Mouse (Mus musculus) adrenal gland, adult 18-20 months (tissue): ENCODE results near the gene Suco. TPM values are rescaled to one million over a fixed set of nuclear protein-coding genes. Genes with fewer than 3 reads are reported as not detected.

Experiments
- DNase-seq, 2 experiments: peaks; one replicate each; pipeline ENCODE4 v3.0.0; 2021 to 2022; ENCODE audit warnings: low spot score in 2 of 2
- total RNA-seq, 2 experiments: library from RNA; stranded (reverse); gene quantifications; 1 replicate in 1 of 2; 2 replicates in 1 of 2; pipeline ENCODE4 v1.2.3; 2021

The Suco gene
- total RNA-seq, 2 experiments from 2014 or later: 39.1 to 44.6 TPM

DNA sequence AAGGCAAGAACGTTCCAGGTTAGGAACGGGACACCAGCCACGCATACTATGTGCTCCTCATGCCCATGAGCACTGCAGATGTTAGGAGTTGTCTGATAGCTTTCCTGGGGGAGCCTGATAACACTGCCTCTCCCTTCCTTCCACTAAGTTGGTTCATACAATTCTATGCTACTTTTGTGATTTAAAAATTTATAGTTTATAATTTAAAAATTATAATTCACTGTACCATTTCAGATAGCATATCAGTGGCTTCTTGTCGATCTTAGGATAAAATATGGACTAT, 83.9 kb downstream of the Suco start:
- DNase-seq: no peak

DNA sequence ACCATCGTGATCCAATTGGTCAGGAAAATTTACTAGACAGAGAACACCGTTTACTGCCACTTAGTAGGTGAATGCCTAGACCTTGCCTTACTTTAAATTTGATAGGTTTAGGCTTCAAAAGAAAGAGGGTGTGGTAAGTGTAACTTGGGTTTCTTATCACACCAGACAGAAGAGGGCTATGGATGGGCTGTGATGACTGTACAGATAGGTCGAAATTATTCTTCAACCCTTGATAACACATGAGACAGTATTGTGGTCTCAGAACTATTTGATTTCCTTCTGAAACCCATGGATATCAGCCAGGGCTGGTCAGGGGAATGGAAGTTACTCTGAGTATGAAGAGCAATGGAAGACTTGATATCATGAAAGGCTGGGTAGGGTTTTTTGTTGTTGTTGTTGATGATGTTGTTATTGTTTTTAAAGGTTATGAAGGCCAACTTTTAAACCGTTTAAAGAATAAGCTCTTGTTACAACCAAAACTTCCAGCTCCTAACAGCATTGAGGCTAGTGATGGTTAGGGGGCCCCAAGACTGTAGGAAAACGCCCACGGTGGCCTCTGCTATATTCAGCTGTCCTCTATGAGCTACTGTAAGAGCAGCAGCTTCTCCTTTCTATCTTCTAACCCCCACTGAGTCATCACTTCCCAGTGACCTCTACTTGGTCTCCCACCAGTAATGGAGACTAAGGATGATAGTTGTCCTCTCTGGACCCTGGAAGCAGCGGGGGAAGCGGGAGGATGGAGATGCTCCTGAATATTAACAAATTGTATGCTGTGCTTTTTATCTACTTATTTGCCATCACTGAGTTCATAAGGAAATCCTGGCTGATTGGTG, 84.4 kb downstream of the Suco start:
- no peak for DNase-seq

DNA sequence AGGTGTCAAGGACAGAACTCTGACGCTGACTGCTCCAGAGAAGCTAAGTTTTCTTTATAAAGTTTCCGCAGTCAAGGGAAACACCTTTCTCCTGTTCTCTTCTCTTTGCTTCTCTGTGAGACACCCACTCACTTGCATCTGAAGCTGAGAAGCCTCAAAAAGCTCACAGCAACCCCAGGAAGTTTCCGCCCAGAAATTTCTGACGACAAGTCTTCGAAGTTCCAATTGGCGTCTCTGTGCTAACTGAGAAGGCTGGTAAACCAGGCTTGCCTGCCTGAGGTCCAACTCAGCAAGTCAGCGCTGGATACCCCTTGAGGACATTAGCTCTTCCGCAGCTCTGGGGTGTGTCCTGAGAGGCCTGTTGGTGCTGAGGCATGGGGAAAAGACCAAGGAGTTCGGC, 88.1 kb downstream of the Suco start, which contains the start of gene Fasl:
TSS of gene Fasl (minus strand) at position 157 of the 400 bp plus-strand sequence.
- DNase-seq: no peak

DNA sequence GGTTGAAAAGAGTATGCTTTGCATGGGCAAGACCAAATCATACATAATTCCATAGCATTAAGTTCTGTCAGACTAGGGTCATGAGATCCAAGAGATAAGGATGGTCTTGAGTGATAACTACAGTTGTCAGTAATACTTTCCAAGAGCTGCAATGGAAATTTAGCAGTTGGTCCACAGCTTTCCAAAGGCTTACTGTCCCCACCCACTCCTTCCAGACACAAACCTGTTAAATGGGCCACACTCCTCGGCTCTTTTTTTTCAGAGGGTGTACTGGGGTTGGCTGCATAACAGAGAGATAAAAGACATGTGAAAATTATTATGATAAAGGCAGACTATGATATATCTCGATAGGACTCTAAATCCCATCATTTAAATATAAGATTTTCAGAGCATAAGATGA, 93.8 kb downstream of the Suco start:
- no peak for DNase-seq

DNA sequence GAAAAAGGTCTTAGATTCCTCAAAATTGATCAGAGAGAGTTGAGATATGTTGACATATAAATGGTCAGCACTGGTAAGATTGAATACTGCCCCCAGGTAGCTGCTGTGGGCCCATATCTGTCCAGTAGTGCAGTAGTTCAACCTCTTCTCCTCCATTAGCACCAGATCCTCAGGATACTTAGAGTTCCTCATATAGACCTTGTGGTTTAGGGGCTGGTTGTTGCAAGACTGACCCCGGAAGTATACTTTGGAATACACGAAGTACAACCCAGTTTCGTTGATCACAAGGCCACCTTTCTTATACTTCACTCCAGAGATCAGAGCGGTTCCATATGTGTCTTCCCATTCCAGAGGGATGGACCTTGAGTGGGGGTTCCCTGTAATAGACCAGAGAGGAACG, 94.9 kb downstream of the Suco start:
- no peak for DNase-seq

DNA sequence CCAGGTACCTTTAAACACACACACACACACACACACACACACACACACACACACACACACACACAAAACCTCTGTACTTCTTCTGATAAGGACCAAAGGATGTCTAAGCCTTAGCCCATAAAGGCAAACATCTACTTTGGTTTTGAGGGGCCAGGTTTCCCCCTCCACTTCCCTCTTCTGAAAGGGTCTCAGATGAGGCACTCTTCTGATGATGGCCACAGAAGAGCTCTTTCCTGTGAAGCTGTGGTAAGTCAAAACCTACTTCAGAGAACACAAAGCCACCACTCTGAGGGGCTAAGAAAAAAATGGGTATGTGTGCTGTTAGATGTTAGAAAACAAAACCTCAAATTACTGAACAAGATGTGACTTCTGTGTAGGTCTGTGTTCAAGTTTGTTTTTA, 97.4 kb downstream of the Suco start:
- DNase-seq: no peak

DNA sequence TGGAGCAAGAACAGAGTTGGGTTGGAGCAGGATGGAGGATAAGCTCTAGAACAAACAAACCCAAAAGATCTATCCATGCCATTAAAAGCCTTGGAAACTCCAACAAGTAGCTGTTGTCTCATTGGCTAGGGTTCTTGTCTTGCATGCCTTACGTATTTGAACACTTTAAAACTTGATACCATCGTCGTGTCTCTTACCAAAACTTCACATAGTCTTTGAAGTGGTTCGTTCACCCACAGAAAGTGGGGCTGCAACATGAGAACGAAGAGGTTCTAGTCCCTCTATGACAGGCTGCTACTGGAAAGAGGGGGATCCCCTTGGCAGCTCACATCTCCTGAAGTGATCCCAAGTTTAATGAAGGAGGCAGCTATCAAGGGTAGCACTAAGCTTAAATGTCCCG, 101.3 kb downstream of the Suco start:
- DNase-seq: no peak

DNA sequence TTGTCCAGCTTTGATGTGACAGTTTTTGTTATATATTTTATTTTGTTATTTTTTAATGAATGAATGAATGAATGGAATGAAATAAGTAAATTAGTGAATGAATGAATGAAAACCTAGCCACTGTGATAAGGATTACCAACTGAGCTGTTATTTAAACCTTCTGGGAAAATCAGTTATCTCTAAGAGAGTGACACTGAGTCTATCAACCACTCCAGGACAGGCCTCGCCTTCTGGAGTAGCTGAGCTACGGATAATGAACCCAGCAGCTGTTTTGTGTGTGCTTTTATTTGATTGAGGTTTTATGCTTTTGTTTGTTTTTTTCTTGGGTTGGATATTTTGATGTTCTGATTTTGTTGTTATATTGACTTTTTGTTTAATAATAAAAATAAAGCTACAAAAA, 105.2 kb downstream of the Suco start:
- DNase-seq: no peak

DNA sequence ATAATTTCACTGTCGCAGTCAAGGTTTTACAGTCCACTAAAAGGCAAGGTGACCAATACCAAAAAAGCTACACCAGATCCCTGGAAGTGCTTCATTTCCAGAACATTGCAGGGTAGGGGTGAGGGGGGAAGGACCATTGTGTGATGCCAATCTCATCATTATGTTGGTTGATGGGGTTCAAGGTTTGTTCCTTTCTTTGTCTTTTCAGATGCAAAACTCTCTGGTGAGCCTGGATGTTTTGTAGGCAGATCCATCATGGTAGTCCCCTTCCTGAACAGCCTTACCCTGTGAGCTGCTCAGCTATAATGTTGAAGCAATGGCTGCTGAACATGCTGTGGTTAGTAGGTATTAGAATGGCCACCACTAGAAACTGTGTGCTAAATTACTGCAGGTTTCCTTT, 107.2 kb downstream of the Suco start:
- DNase-seq: no peak

DNA sequence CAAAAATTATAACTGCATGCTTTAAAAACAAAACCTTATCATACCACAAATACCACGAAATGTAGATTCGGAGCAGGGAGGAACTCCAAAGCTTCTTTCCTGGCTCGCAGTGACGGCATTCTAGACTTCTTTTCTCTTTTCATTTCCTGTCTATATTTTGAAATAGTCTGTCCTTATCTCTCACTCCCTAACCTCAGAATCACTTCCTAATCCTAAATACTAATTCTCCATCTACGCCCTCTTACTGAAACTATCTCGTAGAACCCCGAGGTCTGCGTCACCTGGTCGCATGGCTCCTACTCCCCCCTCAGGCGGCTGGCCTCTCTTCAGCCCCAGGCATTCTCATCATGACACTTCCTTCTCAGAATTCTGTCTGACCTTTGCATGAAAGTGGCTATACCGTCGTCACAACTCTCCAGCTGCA, 109.4 kb downstream of the Suco start:
- no peak for DNase-seq

DNA sequence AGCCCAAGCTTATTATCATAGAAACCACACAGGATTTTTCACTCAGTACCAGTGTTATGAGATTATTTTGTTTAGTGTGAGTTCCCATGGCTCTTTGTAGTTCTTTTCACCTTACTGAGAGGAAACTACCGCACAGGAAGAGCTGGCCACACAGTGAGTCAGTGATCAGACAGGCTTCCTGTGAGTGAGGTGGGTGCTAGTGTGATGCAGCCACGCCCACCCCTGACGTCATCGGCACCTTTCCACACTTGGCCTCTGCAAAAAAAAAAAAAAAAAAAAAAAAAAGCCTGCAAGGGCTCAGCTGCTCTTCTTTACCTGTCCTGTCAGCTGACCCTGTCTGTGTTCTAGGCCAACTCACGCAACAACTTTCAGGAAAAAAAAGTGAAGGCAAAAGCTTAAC, 109.8 kb downstream of the Suco start:
- DNase-seq: peak in 1 of 2 experiments; percentile 24

Other genes starting within 250 kb of the Suco start
- under 1 TPM in 1 of 2 experiments, not detected in 1; 0.26 TPM for gene Fasl, start 88.2 kb downstream of the Suco start, total RNA-seq
- gene Pigc, start 92.5 kb upstream of the Suco start, total RNA-seq: 10 to 100 TPM; 16.8 to 17.7 TPM
- gene 4930558K02Rik, start 103.0 kb upstream of the Suco start, total RNA-seq: under 1 TPM in 1 of 2 experiments, not detected in 1; 0.32 TPM